Mouse (Mus musculus) left cerebral cortex, postnatal 36 days (tissue): ENCODE results near the gene Paqr8. TPM values are rescaled to one million over a fixed set of nuclear protein-coding genes. Genes with fewer than 3 reads are reported as not detected.
"Not testable (repeated sequence)": the region's sequence is repeated elsewhere in the genome, so short reads cannot be mapped to it uniquely, and the experiment has no call there.

Experiments
- DNase-seq, 2 experiments: peaks; one replicate each; pipeline ENCODE4 v3.0.0; 2021 to 2022; ENCODE audit warnings: low spot score in 2 of 2, mixed read lengths in 1 of 2
- intact Hi-C: fragments of 180-260 bp; cut with DNase I; formaldehyde crosslinking; loops from one replicate; pipeline ENCODE4 v1.15.1; 2025
- total RNA-seq, 2 experiments: library from RNA; stranded (reverse); gene quantifications; 2 replicates each; pipeline ENCODE4 v1.2.3; 2021

Gene Paqr8
- total RNA-seq, 2 experiments from 2014 or later: 123 to 125 TPM

DNA sequence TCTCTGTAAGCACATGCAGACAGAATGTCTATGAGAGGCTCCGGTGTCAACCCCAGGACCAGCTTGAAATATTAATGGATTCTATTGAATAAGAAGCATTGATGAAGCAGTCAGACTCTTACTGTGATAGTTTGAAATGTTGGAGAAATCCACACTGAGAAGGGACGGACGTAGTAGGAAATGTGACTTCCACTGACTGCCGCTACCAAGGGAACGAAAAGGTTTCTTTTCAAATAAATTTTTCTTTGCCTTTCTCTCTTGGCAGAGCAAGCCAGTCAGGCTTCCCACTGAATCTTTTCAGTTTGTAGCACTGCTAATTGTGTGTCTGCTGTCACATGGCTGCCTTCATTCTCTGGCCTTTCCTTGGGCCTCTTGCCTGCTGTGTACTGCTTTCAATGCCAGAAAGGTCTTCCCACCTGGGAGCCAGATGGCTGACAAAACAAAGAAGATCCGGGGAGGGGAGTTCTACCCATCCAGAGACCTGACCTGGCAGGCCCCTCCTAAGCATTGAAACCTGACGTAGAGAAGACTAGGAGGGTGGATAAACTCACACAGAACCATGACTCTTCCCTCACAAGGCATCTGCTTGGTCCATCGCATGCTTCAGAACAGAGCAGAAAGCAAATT, 15.2 kb downstream of the Paqr8 start:
- DNase-seq: peak; percentile 61 to 68
- intact Hi-C loops: no loop called here

DNA sequence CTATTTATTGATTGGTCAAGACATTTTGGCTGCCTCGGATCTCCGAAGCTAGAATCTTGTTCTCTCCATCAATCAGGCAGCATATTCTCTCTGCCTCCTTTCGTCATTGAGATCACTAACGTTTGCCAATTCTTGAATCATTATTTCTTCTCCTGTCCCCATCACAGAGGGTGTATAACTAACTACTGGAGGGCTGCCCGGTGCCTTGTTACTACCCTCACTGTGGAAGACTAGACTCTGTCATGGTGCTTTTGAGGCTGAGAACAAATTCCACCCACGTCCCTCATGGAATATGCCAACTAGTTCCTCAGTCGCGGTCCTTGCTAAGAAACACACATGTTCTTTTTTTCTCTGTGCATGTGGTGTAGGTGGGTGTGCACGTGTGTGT, 15.7 kb downstream of the Paqr8 start:
- intact Hi-C loops: no loop called here
- peak; percentile 84 to 86 for DNase-seq

- intact Hi-C loops: no loop called here
- no peak for DNase-seq
These were observed 18.1 kb downstream of the Paqr8 start for GRCm38 (mm10) chr1:20908541-20908940.

DNA sequence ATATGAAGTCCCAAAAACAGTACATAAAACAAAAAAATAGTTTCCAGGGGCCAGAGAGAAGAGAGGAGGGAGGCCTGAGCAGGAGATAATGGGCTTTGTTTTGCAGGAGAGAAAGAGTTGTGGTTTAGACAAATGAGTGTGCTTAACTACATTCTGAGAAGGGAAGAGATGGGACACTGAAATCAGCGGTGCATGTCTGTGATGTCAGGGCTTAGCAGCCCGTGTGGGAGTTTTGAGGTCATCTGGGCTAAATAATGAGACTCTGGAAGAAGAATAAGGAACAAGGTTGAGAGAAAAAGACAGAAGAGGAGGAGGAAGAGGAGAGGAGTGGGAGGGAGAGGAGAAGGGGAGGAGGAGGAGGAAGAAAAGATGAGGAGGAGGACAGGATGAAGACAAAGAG, 21.7 kb downstream of the Paqr8 start:
- intact Hi-C loops: no loop called here
- no peak for DNase-seq

- intact Hi-C loops: no loop called here
- DNase-seq: no peak
These were observed 22.2 kb downstream of the Paqr8 start for GRCm38 (mm10) chr1:20912527-20913171.

DNA sequence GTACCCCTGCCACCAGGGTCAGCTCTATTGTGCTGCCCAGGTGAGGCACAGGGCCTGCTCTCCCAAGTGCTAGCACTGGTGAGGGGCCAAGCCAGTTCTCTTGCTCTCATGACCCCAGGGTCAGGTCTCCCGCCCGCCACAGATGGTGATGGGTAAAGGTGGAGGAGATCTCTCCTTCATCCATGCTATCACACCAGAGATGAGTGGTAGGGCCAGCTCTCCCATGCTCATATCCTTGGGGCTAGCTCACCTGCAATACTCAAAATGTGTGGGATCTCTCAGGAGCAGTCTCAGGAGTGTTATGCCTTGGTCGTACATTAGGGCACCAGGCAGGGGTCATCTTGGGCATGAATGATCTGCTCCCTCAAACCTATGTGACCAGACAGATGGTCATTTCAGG, 24.4 kb downstream of the Paqr8 start:
- no peak for DNase-seq
- intact Hi-C loops: no loop called here

DNA sequence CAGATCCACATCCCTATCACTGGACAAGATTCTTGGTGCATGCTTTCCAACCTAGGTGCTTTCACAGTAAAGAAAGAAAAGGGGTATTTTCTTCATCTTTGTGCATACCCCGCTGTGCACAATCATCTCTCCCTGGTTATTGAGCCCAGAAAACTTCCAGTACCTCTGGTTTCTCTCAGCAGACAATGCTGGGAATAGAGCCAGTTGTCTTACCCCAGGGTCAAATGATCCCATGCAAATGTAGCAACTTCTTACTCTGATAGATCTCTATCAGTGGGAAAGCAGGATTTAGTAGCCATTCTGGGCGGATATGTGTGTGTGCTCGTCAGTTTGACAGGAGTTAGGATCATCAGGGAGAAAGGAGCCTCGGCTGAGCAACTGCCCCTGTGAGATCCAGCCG, 25.2 kb downstream of the Paqr8 start:
- no peak for DNase-seq
- intact Hi-C loops: no loop called here

DNA sequence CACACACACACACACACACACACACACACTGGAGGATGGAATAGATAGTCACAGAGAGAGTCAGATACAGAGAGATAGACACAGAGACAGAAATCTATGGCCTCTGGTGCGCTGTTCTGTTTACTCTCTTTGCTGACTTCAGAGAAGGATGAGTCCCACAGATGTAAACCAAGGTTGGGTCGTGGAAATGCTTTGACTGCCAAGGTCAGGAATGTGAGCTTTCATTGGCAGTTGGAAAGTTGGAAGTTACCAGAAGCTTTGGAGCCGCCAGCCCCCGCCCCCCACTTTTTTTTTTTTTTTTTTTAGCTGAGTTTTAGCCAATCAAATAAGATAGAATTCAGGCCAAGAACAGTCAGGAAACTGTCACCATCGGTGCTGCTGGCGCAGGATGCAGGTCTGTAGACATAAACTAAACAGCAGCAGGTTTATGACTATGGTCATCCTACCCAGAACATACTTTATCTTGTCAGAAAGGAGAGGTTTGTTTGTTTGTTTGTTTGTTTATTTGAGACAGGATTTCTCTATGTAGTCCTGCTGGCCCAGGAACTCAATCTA, 27.2 kb downstream of the Paqr8 start:
- intact Hi-C loops: no loop called here
- DNase-seq: no peak

GRCm38 (mm10) chr1:20919728-20920127, 29.3 kb downstream of the Paqr8 start:
- DNase-seq: no peak
- intact Hi-C loops: no loop called here

DNA sequence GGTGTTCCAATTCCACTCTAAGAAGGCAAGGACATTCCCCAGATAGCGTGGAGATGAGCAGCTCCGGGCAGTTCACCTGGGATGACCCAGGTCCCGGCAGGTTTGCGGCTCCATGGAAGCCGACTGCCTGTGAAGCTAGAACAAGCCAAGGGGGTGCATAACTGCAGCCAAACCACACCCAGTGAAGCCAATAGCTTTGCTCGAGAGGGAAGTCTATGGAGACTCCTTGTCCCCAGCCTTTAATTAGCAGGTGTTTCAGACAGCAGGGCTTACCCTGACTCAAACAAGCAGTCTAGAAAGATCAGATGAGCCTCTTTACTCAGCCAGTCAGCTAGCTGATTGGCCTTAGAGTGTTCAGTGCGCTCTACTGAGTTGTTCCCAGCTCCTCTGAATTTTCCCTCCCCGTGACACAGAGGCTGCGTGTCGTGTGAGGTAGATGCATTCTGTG, 30.7 kb downstream of the Paqr8 start:
- intact Hi-C loops: no loop called here
- no peak for DNase-seq

GRCm38 (mm10) chr1:20922612-20923399, 32.4 kb downstream of the Paqr8 start:
- intact Hi-C loops: no loop called here
- no peak for DNase-seq

GRCm38 (mm10) chr1:20925324-20925723, 34.9 kb downstream of the Paqr8 start:
- intact Hi-C loops, DNase-seq: not testable (repeated sequence)

- DNase-seq: no peak
- intact Hi-C loops: no loop called here
These were observed 35.5 kb downstream of the Paqr8 start for GRCm38 (mm10) chr1:20925926-20926325.

- DNase-seq: no peak
- intact Hi-C loops: no loop called here
These were observed 36.0 kb downstream of the Paqr8 start for GRCm38 (mm10) chr1:20926376-20926775.

DNA sequence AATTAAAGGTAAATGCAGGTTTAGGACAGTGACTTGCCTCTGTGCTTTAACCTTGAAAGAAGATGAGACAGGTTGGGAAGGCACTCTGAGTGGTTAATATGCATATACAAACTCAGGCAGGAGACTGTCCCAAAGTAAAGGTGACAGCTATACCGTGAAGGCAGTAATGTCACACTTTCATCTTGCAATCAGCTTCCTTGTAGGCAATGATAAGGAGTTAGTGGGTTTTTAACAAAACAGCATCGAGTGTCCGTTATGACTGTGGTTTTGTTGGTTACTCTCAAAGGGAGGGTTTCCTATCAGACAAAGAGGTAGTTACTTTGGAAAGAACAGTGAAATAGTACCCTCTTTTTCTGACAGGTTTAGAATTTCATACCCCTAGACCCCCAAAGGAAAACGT, 38.1 kb downstream of the Paqr8 start:
- no peak for DNase-seq
- intact Hi-C loops: no loop called here

DNA sequence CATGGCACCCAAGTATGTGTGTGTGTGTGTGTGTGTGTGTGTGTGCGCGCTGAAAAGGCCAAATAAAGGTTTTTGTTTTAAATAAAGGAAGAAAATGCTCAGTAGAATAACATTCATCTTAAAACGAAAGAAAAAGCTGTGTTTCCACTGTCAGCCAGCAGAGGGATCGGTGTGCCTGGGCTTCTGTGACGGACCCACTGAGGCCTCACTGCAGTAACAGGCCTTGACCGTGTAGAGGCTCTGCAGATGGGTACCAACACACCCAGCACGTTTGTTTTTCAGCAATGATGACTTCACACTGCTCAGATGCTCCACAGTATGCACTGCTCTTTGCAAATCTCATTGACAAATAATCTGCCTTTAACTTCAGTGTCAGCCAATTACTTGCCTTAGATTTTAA, 43.1 kb downstream of the Paqr8 start:
- peak; percentile 39 to 52 for DNase-seq
- intact Hi-C loops: loop anchor here (5.0 to 10.0 kb wide), 2 partner anchors 41 to 411 kb away; partner anchors contain the start of genes Khdc1a and Paqr8

DNA sequence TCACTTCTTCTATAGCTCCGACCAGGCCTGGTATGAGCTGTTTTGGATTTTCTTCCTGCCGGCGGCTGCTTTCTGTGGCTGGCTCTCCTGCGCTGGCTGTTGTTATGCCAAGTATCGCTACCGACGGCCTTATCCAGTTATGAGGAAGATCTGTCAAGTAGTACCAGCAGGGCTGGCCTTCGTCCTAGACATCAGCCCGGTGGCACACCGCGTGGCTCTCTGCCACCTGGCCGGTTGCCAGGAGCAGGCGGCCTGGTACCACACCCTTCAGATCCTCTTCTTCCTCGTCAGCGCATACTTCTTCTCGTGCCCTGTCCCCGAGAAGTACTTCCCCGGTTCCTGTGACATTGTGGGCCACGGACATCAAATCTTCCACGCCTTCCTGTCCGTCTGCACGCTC, 44.7 kb downstream of the Paqr8 start:
- intact Hi-C loops: loop anchor here (5.0 to 10.0 kb wide), 2 partner anchors 167 to 410 kb away; partner anchors contain the start of gene Khdc1a
- no peak for DNase-seq

GRCm38 (mm10) chr1:20939046-20939445, 48.6 kb downstream of the Paqr8 start:
- DNase-seq: no peak
- intact Hi-C loops: loop anchor here (1.0 to 10.0 kb wide), 3 partner anchors 163 to 406 kb away; partner anchors contain the start of gene Khdc1a

DNA sequence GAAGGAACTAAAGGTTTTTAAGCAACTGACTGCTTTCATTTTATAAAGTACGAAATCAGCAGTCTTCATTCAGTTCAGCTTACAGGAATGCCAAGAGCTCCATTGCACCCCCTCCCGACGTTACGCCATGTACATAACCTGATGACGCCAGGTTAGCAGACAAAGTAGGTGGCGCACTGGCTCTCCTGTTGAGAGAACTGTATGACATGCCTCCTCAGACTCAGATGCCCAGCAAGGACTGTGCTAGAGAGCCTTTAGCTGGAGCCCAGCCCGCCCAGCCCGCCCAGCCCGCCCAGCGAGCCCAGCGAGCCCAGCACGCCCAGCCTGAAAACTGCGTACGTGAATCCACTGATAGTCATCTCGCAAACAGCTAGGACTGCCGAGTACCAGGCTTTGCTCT, 49.7 kb downstream of the Paqr8 start:
- intact Hi-C loops: loop anchor here (5.0 kb wide), 1 partner anchor 42 kb away; no protein-coding TSS in a partner anchor
- no peak for DNase-seq

GRCm38 (mm10) chr1:20941322-20941721, 50.9 kb downstream of the Paqr8 start:
- intact Hi-C loops: loop anchor here (5.0 kb wide), 1 partner anchor 41 kb away; no protein-coding TSS in a partner anchor
- DNase-seq: no peak
